Mouse (Mus musculus) liver, embryonic 14.5 days (tissue): Measurements from ENCODE around the gene Ell.

ENCODE experiments used
- CTCF ChIP-seq: IDR thresholded peaks from 2 replicates; pipeline ENCODE4 v1.5.1; 2016; ENCODE audit warnings: antibody characterized with exemption, low read depth, control low read depth
- EP300 ChIP-seq: IDR thresholded peaks from 2 replicates; pipeline ENCODE4 v1.6.1; 2016; ENCODE audit warnings: antibody characterized with exemption, low read depth

GRCm38 (mm10) chr8:70583476-70584387 lies 44.5 kb downstream of the Ell start:
- TF ChIP-seq CTCF (no peak), EP300 (no peak)
